Mouse (Mus musculus) myocyte (in vitro differentiated cells): ENCODE data around the gene Kif13a.

Source experiments
- CEBPB ChIP-seq: IDR thresholded peaks from 2 replicates; pipeline ENCODE4 v1.6.1; 2011; ENCODE audit warnings: mild to moderate bottlenecking, moderate library complexity; ENCODE audit not compliant: poor library complexity, insufficient read depth, severe bottlenecking
- E2F4 ChIP-seq: IDR thresholded peaks from one replicate; pipeline ENCODE4 v1.6.1; 2011; ENCODE audit warnings: mild to moderate bottlenecking, control low read depth, moderate library complexity; ENCODE audit not compliant: insufficient read depth
- MAX ChIP-seq: IDR thresholded peaks from one replicate; pipeline ENCODE4 v1.6.1; 2011; ENCODE audit warnings: low read depth, mild to moderate bottlenecking, control low read depth
- MYOD1 ChIP-seq, 3 experiments: IDR thresholded peaks; one replicate each; pipeline ENCODE4 v1.6.1; 2011; ENCODE audit warnings: control low read depth in 2 of 3, low read depth in 2 of 3, mild to moderate bottlenecking in 2 of 3, moderate library complexity in 1 of 3; ENCODE audit not compliant: insufficient read length in 2 of 3, control insufficient read depth in 1 of 3
- MYOG ChIP-seq, 3 experiments: IDR thresholded peaks; one replicate each; pipeline ENCODE4 v1.6.1; 2011; ENCODE audit warnings: control low read depth in 2 of 3, low read depth in 2 of 3, mild to moderate bottlenecking in 2 of 3; ENCODE audit not compliant: insufficient read length in 2 of 3, control insufficient read depth in 1 of 3, insufficient read depth in 1 of 3
- POLR2A ChIP-seq: IDR thresholded peaks from one replicate; pipeline ENCODE4 v1.6.1; 2011; ENCODE audit warnings: low read depth, mild to moderate bottlenecking, control low read depth, moderate library complexity; ENCODE audit not compliant: insufficient read length
- POLR2AphosphoS2 ChIP-seq: IDR thresholded peaks from one replicate; pipeline ENCODE4 v1.6.1; 2011; ENCODE audit warnings: low read depth, control low read depth; ENCODE audit not compliant: insufficient read length
- TCF12 ChIP-seq: IDR thresholded peaks from one replicate; pipeline ENCODE4 v1.6.1; 2011; ENCODE audit warnings: mild to moderate bottlenecking, control low read depth; ENCODE audit not compliant: poor library complexity, insufficient read depth, severe bottlenecking
- USF1 ChIP-seq: IDR thresholded peaks from one replicate; pipeline ENCODE4 v1.6.1; 2011; ENCODE audit warnings: low read depth, mild to moderate bottlenecking, control low read depth, moderate library complexity

DNA sequence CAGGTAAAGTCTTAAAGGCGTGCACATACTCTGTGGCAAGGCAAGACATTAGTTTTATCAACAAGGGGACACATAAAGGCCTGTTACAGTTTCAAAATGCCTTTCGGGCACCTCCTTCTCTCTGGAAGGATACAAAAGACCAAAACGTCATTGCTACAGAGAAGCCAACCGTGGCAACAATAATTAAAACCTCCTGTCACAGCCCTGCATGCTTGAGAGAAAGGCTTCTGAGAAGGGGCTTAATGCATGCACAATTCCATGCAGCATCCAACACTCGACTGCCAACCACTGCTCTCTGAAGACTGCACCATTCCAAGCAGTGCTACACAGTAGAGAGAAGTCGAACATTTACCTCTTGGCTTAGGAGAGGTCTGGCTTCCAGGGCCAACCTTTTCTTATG lies 168.7 kb downstream of the Kif13a start:
- TF ChIP-seq TCF12 (no peak), MYOD1 (IDR thresholded peaks at IDR 0.05; ENCODE audit: control insufficient read depth in 1 of 3, insufficient read length in 2 of 3, low read depth in 2 of 3) (no peak), POLR2AphosphoS2 (no peak), USF1 (no peak), POLR2A (no peak), MAX (no peak), MYOG (IDR thresholded peaks at IDR 0.05; ENCODE audit: control insufficient read depth in 1 of 3, insufficient read depth in 1 of 3, insufficient read length in 2 of 3, low read depth in 2 of 3) (no peak), CEBPB (no peak), E2F4 (no peak)
